Mouse (Mus musculus) embryonic facial prominence, embryonic 10.5 days (tissue): Measurements from ENCODE around the gene Rmnd5a. TPM values are rescaled to one million over a fixed set of nuclear protein-coding genes. Genes with fewer than 3 reads are reported as not detected.

Experiments
- DNase-seq: peaks from one replicate; pipeline ENCODE4 v3.0.0-alpha.2; 2017; ENCODE audit warnings: low spot score
- H3K27ac ChIP-seq: fragments of 300-500 bp; sonication (generic); replicated peaks from 2 replicates; pipeline ENCODE4 v1.5.1; 2016; ENCODE audit warnings: mild to moderate bottlenecking
- H3K27me3 ChIP-seq: fragments of 300-500 bp; sonication (generic); replicated peaks from 2 replicates; pipeline ENCODE4 v1.6.1; 2016; ENCODE audit warnings: low read depth, mild to moderate bottlenecking; ENCODE audit not compliant: poor library complexity, severe bottlenecking
- H3K36me3 ChIP-seq: fragments of 300-500 bp; sonication (generic); replicated peaks from 2 replicates; pipeline ENCODE4 v1.6.1; 2016; ENCODE audit warnings: mild to moderate bottlenecking, moderate library complexity
- H3K4me1 ChIP-seq: fragments of 300-500 bp; sonication (generic); 2 replicates; pipeline ENCODE4 v1.6.1; 2016
- H3K4me3 ChIP-seq: fragments of 300-500 bp; sonication (generic); 2 replicates; pipeline ENCODE4 v1.5.1; 2016; ENCODE audit warnings: mild to moderate bottlenecking, moderate library complexity
- H3K9me3 ChIP-seq: fragments of 300-500 bp; sonication (generic); 2 replicates; pipeline ENCODE4 v1.6.1; 2016; ENCODE audit warnings: mild to moderate bottlenecking
- WGBS: fragments of 180-500 bp; shearing (Covaris S2); methylation state at CpG from one replicate; pipeline ENCODE4 v1.1.7; 2016; 5-methylcytosine and 5-hydroxymethylcytosine counted together
- polyA plus RNA-seq: library from polyadenylated mRNA; unstranded; fragments of >200 nt; fragmentation: Nextera tagmentation; extraction: Ambion mirVana; gene quantifications from 2 replicates; pipeline ENCODE4 v1.2.1, GENCODE M21; 2016

The Rmnd5a gene
- polyA plus RNA-seq, 1 experiment from 2014 or later: 13.6 TPM

DNA sequence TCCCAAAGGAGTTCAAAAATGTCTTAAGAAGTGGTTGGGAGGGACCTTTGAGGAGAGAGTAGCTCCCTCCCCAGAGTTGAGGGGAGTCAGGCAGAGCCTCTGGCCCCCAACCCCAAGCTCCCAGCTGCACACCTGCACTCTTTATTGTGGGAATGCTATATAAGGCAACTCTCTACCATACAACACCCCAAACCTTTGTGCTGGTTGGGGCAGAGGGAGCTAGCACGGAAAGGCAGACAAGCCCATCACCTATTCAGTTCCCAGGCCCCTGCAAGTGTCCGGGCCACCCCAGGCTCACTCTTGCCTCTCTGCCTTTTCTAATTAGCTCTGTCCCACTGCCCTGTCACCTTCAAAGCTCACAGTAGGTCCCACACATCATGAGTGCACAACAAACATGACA lies 86.7 kb downstream of the Rmnd5a start:
- Histone ChIP-seq H3K4me1 (no peaks in the 10 kb centered on the region), H3K27me3 (no peaks in the 10 kb centered on the region), H3K9me3 (no peaks in the 10 kb centered on the region), H3K36me3 (no peaks in the 10 kb centered on the region), H3K27ac (no peak overlapping the region), H3K4me3 (no peak overlapping the region)
- DNase-seq: no peak
- WGBS: 77% methylated on average over 2 of the region's 2 CpGs

DNA sequence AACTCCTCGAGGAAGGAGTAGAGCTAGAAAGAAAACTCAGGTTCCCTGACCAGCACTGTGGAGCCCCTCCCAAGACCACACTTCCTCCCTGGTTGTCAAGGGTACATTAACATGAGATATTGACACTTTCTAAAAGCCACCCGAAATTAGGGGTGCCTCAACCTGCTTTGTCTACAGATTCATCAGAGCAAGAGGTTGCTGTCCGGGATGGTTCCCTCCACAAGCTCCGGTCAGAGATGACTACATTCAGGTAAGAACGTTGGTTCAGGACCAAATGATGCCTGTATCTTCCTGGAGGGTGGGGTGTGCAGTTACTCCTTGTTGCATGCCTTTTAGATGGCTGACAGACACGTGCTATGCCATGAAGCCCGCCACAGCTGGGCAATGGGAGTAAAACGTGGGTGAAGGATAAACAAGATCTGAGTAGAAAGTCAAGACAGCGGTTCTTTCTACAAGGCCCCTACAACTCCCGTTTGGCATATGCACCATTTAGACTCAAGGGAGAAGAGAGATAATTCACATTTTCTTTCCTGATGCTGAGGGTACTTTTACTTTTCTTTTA lies 87.5 kb downstream of the Rmnd5a start:
- H3K4me1 ChIP-seq: no peaks in the 10 kb centered on the region
- no peak overlapping the region for H3K27ac ChIP-seq
- H3K27me3 ChIP-seq: no peaks in the 10 kb centered on the region
- no peak for DNase-seq
- H3K4me3 ChIP-seq: no peak overlapping the region
- WGBS: 84% methylated on average over 10 of the region's 10 CpGs
- H3K9me3 ChIP-seq: peaks cover 2% of the 10 kb centered on the region
- H3K36me3 ChIP-seq: no peaks in the 10 kb centered on the region

GRCm38 (mm10) chr6:71352201-71352600 lies 88.2 kb downstream of the Rmnd5a start:
- Histone ChIP-seq H3K4me1 (no peaks in the 10 kb centered on the region), H3K27ac (no peak overlapping the region), H3K36me3 (no peaks in the 10 kb centered on the region), H3K27me3 (no peaks in the 10 kb centered on the region), H3K4me3 (no peak overlapping the region), H3K9me3 (peaks cover 8% of the 10 kb centered on the region)
- 93% methylated on average over 6 of the region's 6 CpGs for WGBS
- no peak for DNase-seq

- Histone ChIP-seq H3K27me3 (no peaks in the 10 kb centered on the region), H3K4me1 (no peaks in the 10 kb centered on the region), H3K9me3 (peaks cover 8% of the 10 kb centered on the region), H3K27ac (no peak overlapping the region), H3K4me3 (no peak overlapping the region), H3K36me3 (no peaks in the 10 kb centered on the region)
- DNase-seq: no peak
- 94% methylated on average over 3 of the region's 3 CpGs for WGBS
These were observed 89.2 kb downstream of the Rmnd5a start for GRCm38 (mm10) chr6:71351201-71351600.

- Histone ChIP-seq H3K9me3 (peaks cover 8% of the 10 kb centered on the region), H3K27ac (no peak overlapping the region), H3K4me1 (no peaks in the 10 kb centered on the region), H3K4me3 (no peak overlapping the region), H3K27me3 (no peaks in the 10 kb centered on the region), H3K36me3 (no peaks in the 10 kb centered on the region)
- WGBS: 95% methylated on average over 9 of the region's 9 CpGs
- no peak for DNase-seq
These were observed 92.4 kb downstream of the Rmnd5a start for GRCm38 (mm10) chr6:71348006-71348405.

DNA sequence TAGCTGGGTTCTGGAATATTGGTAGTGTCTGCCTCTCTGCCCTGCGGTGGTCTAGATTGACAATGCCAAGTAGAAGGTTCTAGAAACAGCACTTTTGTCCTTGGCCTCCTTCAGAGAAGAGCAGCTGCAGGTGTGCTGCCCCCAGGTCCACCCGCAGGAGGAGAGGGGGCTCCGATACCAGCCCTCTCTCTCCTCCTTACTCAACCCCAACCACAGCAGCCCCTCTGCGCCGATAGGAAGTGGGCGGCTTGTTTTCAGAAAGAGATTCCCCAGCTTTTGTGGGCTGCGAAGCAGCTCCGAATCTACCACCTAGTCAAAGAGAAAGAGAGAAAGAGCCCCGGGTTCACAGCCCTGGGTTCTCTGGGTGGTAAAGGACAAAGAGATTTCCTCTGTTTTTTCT lies 99.3 kb downstream of the Rmnd5a start:
- no peak overlapping the region for H3K4me3 ChIP-seq
- H3K27me3 ChIP-seq: no peaks in the 10 kb centered on the region
- no peak overlapping the region for H3K27ac ChIP-seq
- no peaks in the 10 kb centered on the region for H3K4me1 ChIP-seq
- DNase-seq: no peak
- H3K9me3 ChIP-seq: no peaks in the 10 kb centered on the region
- no peaks in the 10 kb centered on the region for H3K36me3 ChIP-seq
- 92% methylated on average over 9 of the region's 9 CpGs for whole genome bisulfite sequencing

DNA sequence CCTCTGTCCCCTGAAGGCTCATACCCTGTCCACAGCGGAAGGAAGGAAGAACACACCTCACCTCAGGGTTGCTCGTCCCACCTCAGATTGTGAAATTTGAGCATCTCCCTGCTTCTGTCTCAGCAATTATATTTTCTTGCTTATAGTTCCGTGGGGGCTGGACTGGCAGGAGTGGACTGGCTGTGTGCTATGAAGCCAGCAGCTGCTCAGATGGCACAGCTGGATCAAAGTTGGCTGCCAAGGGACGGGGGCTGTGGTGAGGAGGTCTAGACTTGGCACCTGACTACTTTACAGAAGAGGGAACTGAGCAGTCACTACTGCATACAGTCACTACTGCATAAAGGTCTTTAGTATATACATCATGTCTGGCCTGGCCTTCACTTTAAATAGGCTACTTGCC lies 101.1 kb downstream of the Rmnd5a start:
- Histone ChIP-seq H3K36me3 (no peaks in the 10 kb centered on the region), H3K4me3 (no peak overlapping the region), H3K27ac (no peak overlapping the region), H3K4me1 (no peaks in the 10 kb centered on the region), H3K27me3 (no peaks in the 10 kb centered on the region), H3K9me3 (no peaks in the 10 kb centered on the region)
- DNase-seq: no peak
- WGBS: 77% methylated on average over 4 of the region's 4 CpGs

DNA sequence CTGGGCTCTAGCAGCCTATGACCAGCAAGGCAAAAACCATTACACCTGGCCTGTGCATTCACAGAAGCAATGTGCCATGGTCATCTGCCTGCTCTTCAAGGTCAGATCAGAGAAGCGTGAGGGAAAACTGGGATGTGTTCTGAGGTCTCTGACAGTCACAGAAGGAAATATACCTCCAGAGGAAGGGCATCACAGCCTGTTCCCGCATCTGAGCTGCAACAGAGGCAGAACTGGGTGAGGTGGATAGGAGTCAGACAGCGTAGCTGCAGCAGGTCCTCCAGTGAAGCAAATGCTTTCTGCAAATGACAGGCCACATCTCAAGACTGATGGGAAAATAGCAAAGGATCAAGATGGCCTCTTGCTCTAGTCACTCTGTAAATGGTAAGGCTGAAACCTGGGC lies 101.5 kb downstream of the Rmnd5a start:
- H3K27ac ChIP-seq: no peak overlapping the region
- no peaks in the 10 kb centered on the region for H3K4me1 ChIP-seq
- no peaks in the 10 kb centered on the region for H3K36me3 ChIP-seq
- no peak overlapping the region for H3K4me3 ChIP-seq
- no peak for DNase-seq
- H3K9me3 ChIP-seq: no peaks in the 10 kb centered on the region
- H3K27me3 ChIP-seq: no peaks in the 10 kb centered on the region
- 85% methylated on average over 3 of the region's 3 CpGs for WGBS

Other genes with a start within 250 kb of the Rmnd5a start
- not detected in 2 replicates for gene Fabp1, start 240.8 kb downstream of the Rmnd5a start, polyA plus RNA-seq
- 29.2 and 32.5 TPM in 2 replicates for gene Krcc1, start 169.0 kb downstream of the Rmnd5a start, polyA plus RNA-seq
- gene Smyd1, start 118.4 kb downstream of the Rmnd5a start, polyA plus RNA-seq: 0.25 and 0.59 TPM in 2 replicates
- 0.12 TPM in 1 of 2 replicates, not detected in the other for gene Cd8b1, start 117.8 kb downstream of the Rmnd5a start, polyA plus RNA-seq
- gene Cd8a, start 67.2 kb downstream of the Rmnd5a start, polyA plus RNA-seq: not detected in 2 replicates
- 10.9 TPM in 2 replicates for gene Rnf103, start 53.3 kb upstream of the Rmnd5a start, polyA plus RNA-seq
- gene Chmp3, start 103.2 kb upstream of the Rmnd5a start, polyA plus RNA-seq: 47.9 and 48.2 TPM in 2 replicates
- 69.5 and 80.3 TPM in 2 replicates for gene Kdm3a, start 192.4 kb upstream of the Rmnd5a start, polyA plus RNA-seq